Mouse (Mus musculus) CD4-positive naive resting alpha-beta T cell, adult 57 days (primary cell): ENCODE measurements around the gene Efcab7. TPM values are rescaled to one million over a fixed set of nuclear protein-coding genes. Genes with fewer than 3 reads are reported as not detected.

ENCODE experiments used
- total RNA-seq: library from RNA; stranded (reverse); gene quantifications from one replicate; pipeline ENCODE4 v1.2.4, GENCODE M21; 2023

Efcab7 gene
- total RNA-seq: 9.3 TPM

GRCm38 (mm10) chr4:99829094-99830073 lies at the start of gene Efcab7:
Gene Efcab7 (plus strand): TSS chr4:99829198.

GRCm38 (mm10) chr4:99929149-99929612 lies 100.2 kb downstream of the Efcab7 start, which contains the start of gene Pgm1:
Gene Pgm1 (plus strand): TSS chr4:99929414.

GRCm38 (mm10) chr4:99929613-99930517 lies 100.9 kb downstream of the Efcab7 start, which contains the start of gene Itgb3bp:
Gene Itgb3bp (minus strand): TSS chr4:99929813.

Other genes starting within 250 kb of the Efcab7 start
- gene Foxd3, start 172.9 kb upstream of the Efcab7 start, total RNA-seq: not detected
- gene Alg6, start 113.5 kb upstream of the Efcab7 start, total RNA-seq: 4.0 TPM
- gene Pgm1, start 100.2 kb downstream of the Efcab7 start, total RNA-seq: 21.3 TPM
- 10.0 TPM for gene Itgb3bp, start 100.6 kb downstream of the Efcab7 start, total RNA-seq